In the genomic region with DNA sequence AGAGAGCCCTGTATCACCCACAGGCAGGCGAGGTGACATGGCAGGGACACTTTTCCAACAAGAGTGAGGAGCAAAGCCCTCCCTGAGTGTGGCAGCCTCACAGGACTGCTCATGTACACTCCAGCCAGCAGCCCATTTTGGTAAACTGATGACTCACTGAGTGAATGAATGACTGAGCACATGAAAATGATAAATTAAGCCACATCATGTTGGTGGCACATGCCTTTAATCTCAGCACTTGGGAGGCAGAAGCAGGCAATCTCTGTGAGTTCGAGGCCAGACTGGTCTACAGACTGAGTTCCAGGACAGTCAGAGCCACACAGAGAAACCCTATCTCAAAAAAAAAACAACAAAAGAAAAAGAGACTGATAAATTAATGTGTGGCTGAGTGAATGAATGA, we compare ENCODE assay signal across 19 mouse cellular contexts. TPM values are rescaled to one million over a fixed set of nuclear protein-coding genes. Genes with fewer than 3 reads are reported as not detected.
DNase-seq lines count a peak whose midpoint lies in the region; ATAC-seq lines count a peak whose summit lies in the region.
"Had no signal": no experiment of that assay in that cellular context is flagged by ENCODE, and none has a peak within 500 bp of the region (broad histone marks: within the 10 kb centered on the region; RNA-seq: fewer than 3 reads in every experiment).

No protein-coding gene starts in this region.

- no peaks in the 10 kb centered on the region; the same call in 1 of the 2 replicates for H3K9me3 ChIP-seq in heart, embryonic 15.5 days (replicated peaks)
- no peaks in the 10 kb centered on the region for H3K9me3 ChIP-seq in kidney, embryonic 15.5 days (replicated peaks)
- no peaks in the 10 kb centered on the region; the same call in 1 of the 2 replicates for H3K9me3 ChIP-seq in lung, embryonic 16.5 days (ENCODE audit: control insufficient read depth, low read length)
- peaks cover 3% of the 10 kb centered on the region; the same call in 1 of the 2 replicates for H3K9me3 ChIP-seq in liver, embryonic 11.5 days (ENCODE audit: control insufficient read depth, low read length)
- H3K9me3 ChIP-seq: forebrain, embryonic 15.5 days; midbrain, embryonic 15.5 days had no signal

- no peaks in the 10 kb centered on the region for H3K36me3 ChIP-seq in heart, embryonic 15.5 days
- no peaks in the 10 kb centered on the region for H3K36me3 ChIP-seq in kidney, embryonic 15.5 days
- no peaks in the 10 kb centered on the region for H3K36me3 ChIP-seq in lung, embryonic 16.5 days (ENCODE audit: control insufficient read depth, insufficient read depth, low read length)
- H3K36me3 ChIP-seq in liver, embryonic 11.5 days (ENCODE audit: control insufficient read depth, insufficient read depth, low read length) = no peaks in the 10 kb centered on the region
- H3K36me3 ChIP-seq: embryonic facial prominence, embryonic 12.5 days; forebrain, embryonic 15.5 days; limb, embryonic 13.5 days; midbrain, embryonic 15.5 days had no signal

- H3K4me3 ChIP-seq in heart, embryonic 15.5 days = no peak overlapping the region
- H3K4me3 ChIP-seq in kidney, embryonic 15.5 days (replicated peaks) = no peak overlapping the region
- no peak overlapping the region for H3K4me3 ChIP-seq in lung, embryonic 16.5 days (ENCODE audit: low read length)
- no peak overlapping the region for H3K4me3 ChIP-seq in liver, embryonic 11.5 days (ENCODE audit: low read depth, low read length)
- H3K4me3 ChIP-seq: embryonic facial prominence, embryonic 12.5 days; forebrain, embryonic 15.5 days; limb, embryonic 13.5 days; midbrain, embryonic 15.5 days; myocyte had no signal

- no peak overlapping the region for H3K4me2 ChIP-seq in heart, embryonic 15.5 days
- H3K4me2 ChIP-seq in kidney, embryonic 15.5 days = no peak overlapping the region
- no peak overlapping the region for H3K4me2 ChIP-seq in lung, embryonic 16.5 days (ENCODE audit: low read depth, low read length)
- no peak overlapping the region for H3K4me2 ChIP-seq in liver, embryonic 11.5 days
- H3K4me2 ChIP-seq: embryonic facial prominence, embryonic 12.5 days; forebrain, embryonic 15.5 days; limb, embryonic 13.5 days; midbrain, embryonic 15.5 days had no signal

- H3K4me1 ChIP-seq in heart, embryonic 15.5 days (replicated peaks) = peaks cover 10% of the 10 kb centered on the region
- H3K4me1 ChIP-seq in kidney, embryonic 15.5 days = peaks cover 19% of the 10 kb centered on the region
- H3K4me1 ChIP-seq in lung, embryonic 16.5 days (replicated peaks; ENCODE audit: control insufficient read depth, insufficient read depth, low read length) = no peaks in the 10 kb centered on the region
- peaks cover 2% of the 10 kb centered on the region; the same call in 1 of the 2 replicates for H3K4me1 ChIP-seq in liver, embryonic 11.5 days (replicated peaks; ENCODE audit: control insufficient read depth, insufficient read depth, low read length)
- H3K4me1 ChIP-seq: embryonic facial prominence, embryonic 12.5 days; limb, embryonic 13.5 days had no signal

- H3K27me3 ChIP-seq in heart, embryonic 15.5 days = no peaks in the 10 kb centered on the region
- H3K27me3 ChIP-seq in kidney, embryonic 15.5 days = no peaks in the 10 kb centered on the region
- no peaks in the 10 kb centered on the region for H3K27me3 ChIP-seq in lung, embryonic 16.5 days (ENCODE audit: control insufficient read depth, insufficient read depth, low read depth, low read length)
- no peaks in the 10 kb centered on the region for H3K27me3 ChIP-seq in liver, embryonic 11.5 days (replicated peaks; ENCODE audit: control insufficient read depth, insufficient read depth, low read length)
- H3K27me3 ChIP-seq: embryonic facial prominence, embryonic 12.5 days; forebrain, embryonic 15.5 days; limb, embryonic 13.5 days; midbrain, embryonic 15.5 days; Patski had no signal

- peak overlapping the region; percentile 78 for H3K27ac ChIP-seq in heart, embryonic 15.5 days
- H3K27ac ChIP-seq in kidney, embryonic 15.5 days = peak overlapping the region; percentile 86
- H3K27ac ChIP-seq in lung, embryonic 16.5 days (ENCODE audit: low read length) = peak overlapping the region; percentile 75
- H3K27ac ChIP-seq in liver, embryonic 11.5 days (ENCODE audit: low read depth, low read length) = no peak overlapping the region
- H3K27ac ChIP-seq: embryonic facial prominence, embryonic 12.5 days; forebrain, embryonic 15.5 days; liver, embryonic 14.5 days; midbrain, embryonic 15.5 days had no signal

- WGBS in heart, embryonic 15.5 days = 54% methylated on average over 2 of the region's 2 CpGs
- 78% methylated on average over 2 of the region's 2 CpGs for WGBS in kidney, embryonic 15.5 days
- WGBS in lung, embryonic 16.5 days = 65% methylated on average over 2 of the region's 2 CpGs
- WGBS in liver, embryonic 11.5 days = 75% methylated on average over 2 of the region's 2 CpGs

- no peak for DNase-seq in heart, adult 11 months
- DNase-seq in kidney, postnatal 36 days = no peak
- DNase-seq in lung, adult 18-20 months = no peak
- no peak for DNase-seq in liver, embryonic 11.5 days (ENCODE audit: low spot score)
- DNase-seq: cerebellum, adult 9-11 months; gastrocnemius, postnatal 36 days; thymus, postnatal 14 days had no signal

- H3K9ac ChIP-seq in heart, embryonic 15.5 days = no peak overlapping the region
- no peak overlapping the region for H3K9ac ChIP-seq in kidney, embryonic 15.5 days
- no peak overlapping the region for H3K9ac ChIP-seq in lung, embryonic 16.5 days (ENCODE audit: low read length)
- H3K9ac ChIP-seq in liver, embryonic 11.5 days (ENCODE audit: low read depth, low read length) = no peak overlapping the region
- H3K9ac ChIP-seq: embryonic facial prominence, embryonic 12.5 days; forebrain, embryonic 15.5 days; limb, embryonic 13.5 days; liver, embryonic 14.5 days; midbrain, embryonic 15.5 days had no signal

- ATAC-seq in heart, embryonic 15.5 days (replicated peaks; ENCODE audit: insufficient number of reproducible peaks, insufficient read depth, low FRiP score, low read depth) = no peak
- ATAC-seq in kidney, embryonic 15.5 days (replicated peaks; ENCODE audit: low FRiP score) = no peak
- ATAC-seq in lung, embryonic 16.5 days (ENCODE audit: low read depth) = no peak
- no peak for ATAC-seq in liver, embryonic 11.5 days (replicated peaks; ENCODE audit: low FRiP score)
- ATAC-seq: forebrain, embryonic 15.5 days; midbrain, embryonic 15.5 days; Patski had no signal

RNA-seq across cellular contexts. Expression of a gene that starts 5.1 kb away (rescaled TPM):
- polyA plus RNA-seq in heart, embryonic 15.5 days (2015; fragmentation: Nextera tagmentation; extraction: Ambion mirVana) = 38.3 and 54.7 TPM in 2 replicates
- polyA plus RNA-seq in kidney, embryonic 15.5 days (2015; fragmentation: Nextera tagmentation; extraction: Ambion mirVana) = 36.8 and 46.3 TPM in 2 replicates
- polyA plus RNA-seq in lung, embryonic 16.5 days (2015; fragmentation: Nextera tagmentation; extraction: Ambion mirVana) = 62.6 and 63.7 TPM in 2 replicates
- polyA plus RNA-seq in liver, embryonic 11.5 days (2014; fragmentation: Nextera tagmentation; extraction: Ambion mirVana) = 14.9 and 21.6 TPM in 2 replicates

RNA-seq across cellular contexts. Expression of a gene that starts 22.2 kb away (rescaled TPM):
- 1.2 and 2.1 TPM in 2 replicates for polyA plus RNA-seq in heart, embryonic 15.5 days (2015; fragmentation: Nextera tagmentation; extraction: Ambion mirVana)
- 4.3 and 4.9 TPM in 2 replicates for polyA plus RNA-seq in kidney, embryonic 15.5 days (2015; fragmentation: Nextera tagmentation; extraction: Ambion mirVana)
- 2.7 and 3.6 TPM in 2 replicates for polyA plus RNA-seq in lung, embryonic 16.5 days (2015; fragmentation: Nextera tagmentation; extraction: Ambion mirVana)
- polyA plus RNA-seq in liver, embryonic 11.5 days (2014; fragmentation: Nextera tagmentation; extraction: Ambion mirVana) = 16.1 and 17.4 TPM in 2 replicates
- polyA plus RNA-seq: cortical plate, adult 2 months; myocyte; testis, adult 2 months had no signal

RNA-seq across cellular contexts. Expression of a gene that starts 59.0 kb away (rescaled TPM):
- 20.0 and 26.3 TPM in 2 replicates for polyA plus RNA-seq in heart, embryonic 15.5 days (2015; fragmentation: Nextera tagmentation; extraction: Ambion mirVana)
- polyA plus RNA-seq in kidney, embryonic 15.5 days (2015; fragmentation: Nextera tagmentation; extraction: Ambion mirVana) = 18.7 and 23.2 TPM in 2 replicates
- polyA plus RNA-seq in lung, embryonic 16.5 days (2015; fragmentation: Nextera tagmentation; extraction: Ambion mirVana) = 25.5 and 26.3 TPM in 2 replicates
- 4.7 and 6.7 TPM in 2 replicates for polyA plus RNA-seq in liver, embryonic 11.5 days (2014; fragmentation: Nextera tagmentation; extraction: Ambion mirVana)
